Mouse (Mus musculus) midbrain, postnatal 0 days (tissue): ENCODE results near the gene Psrc1. TPM values are rescaled to one million over a fixed set of nuclear protein-coding genes. Genes with fewer than 3 reads are reported as not detected.

Source experiments
- ATAC-seq: fragments of 200-750 bp; cut with Nextera tagmentation; 2 replicates; pipeline ENCODE4 v1.8.0; 2017; ENCODE audit warnings: moderate number of reproducible peaks, mild to moderate bottlenecking, moderate TSS enrichment, moderate library complexity; ENCODE audit not compliant: low FRiP score
- DNase-seq: peaks from one replicate; pipeline ENCODE4 v3.0.0-alpha.2; 2015; ENCODE audit warnings: low spot score
- H3K27ac ChIP-seq: fragments of 300-500 bp; sonication (generic); 2 replicates; pipeline ENCODE4 v1.5.1; 2014; ENCODE audit warnings: low read depth, mild to moderate bottlenecking, low read length, mixed read lengths
- H3K27me3 ChIP-seq: fragments of 300-500 bp; sonication (generic); 2 replicates; pipeline ENCODE4 v1.6.1; 2014; ENCODE audit warnings: low read length, control low read depth, mixed read lengths; ENCODE audit not compliant: insufficient read depth
- H3K36me3 ChIP-seq: fragments of 300-500 bp; sonication (generic); 2 replicates; pipeline ENCODE4 v1.6.1; 2014; ENCODE audit warnings: low read length, control low read depth, mixed read lengths; ENCODE audit not compliant: insufficient read depth
- H3K4me1 ChIP-seq: fragments of 300-500 bp; sonication (generic); 2 replicates; pipeline ENCODE4 v1.6.1; 2014; ENCODE audit warnings: mild to moderate bottlenecking, control low read depth, antibody characterized with exemption, low read length, mixed read lengths; ENCODE audit not compliant: insufficient read depth
- H3K4me2 ChIP-seq: fragments of 300-500 bp; sonication (generic); 2 replicates; pipeline ENCODE4 v1.6.1; 2014; ENCODE audit warnings: low read depth, mild to moderate bottlenecking, low read length, mixed read lengths; ENCODE audit not compliant: poor library complexity, severe bottlenecking
- H3K4me3 ChIP-seq: fragments of 300-500 bp; sonication (generic); 2 replicates; pipeline ENCODE4 v1.5.1; 2014; ENCODE audit warnings: low read depth, mild to moderate bottlenecking, low read length, moderate library complexity
- H3K9ac ChIP-seq: fragments of 300-500 bp; sonication (generic); replicated peaks from 2 replicates; pipeline ENCODE4 v1.6.1; 2014; ENCODE audit warnings: mild to moderate bottlenecking, low read length, moderate library complexity, mixed read lengths; ENCODE audit not compliant: poor library complexity, severe bottlenecking
- H3K9me3 ChIP-seq: fragments of 300-500 bp; sonication (generic); 2 replicates; pipeline ENCODE4 v1.6.1; 2016; ENCODE audit warnings: low read length, control low read depth
- CTCF ChIP-seq: IDR thresholded peaks from 2 replicates; pipeline ENCODE4 v1.5.1; 2016; ENCODE audit warnings: antibody characterized with exemption, mild to moderate bottlenecking
- WGBS: fragments of 180-500 bp; shearing (Covaris S2); extraction: QIAGEN DNeasy Blood & Tissue Kit; methylation state at CpG from one replicate; pipeline ENCODE4 v1.1.7; 2014; 5-methylcytosine and 5-hydroxymethylcytosine counted together
- polyA plus RNA-seq: library from polyadenylated mRNA; unstranded; fragments of >200 nt; fragmentation: Nextera tagmentation; extraction: Ambion mirVana; gene quantifications from 2 replicates; pipeline ENCODE4 v1.2.1, GENCODE M21; 2015
- total RNA-seq: library from RNA; depleted of rRNA; stranded (reverse); fragments of >200 nt; gene quantifications from 2 replicates; pipeline ENCODE4 v1.2.3, GENCODE M21; 2014

Psrc1 gene
- total and polyA plus RNA-seq, 2 experiments from 2014 or later = 3.2 to 5.6 TPM

- 51% methylated on average over 13 of the region's 15 CpGs for WGBS
- Histone ChIP-seq H3K4me2 (no peak overlapping the region), H3K27ac (no peak overlapping the region), H3K9me3 (no peaks in the 10 kb centered on the region), H3K4me1 (no peaks in the 10 kb centered on the region), H3K9ac (no peak overlapping the region), H3K4me3 (no peak overlapping the region), H3K36me3 (peaks cover 35% of the 10 kb centered on the region), H3K27me3 (no peaks in the 10 kb centered on the region)
- DNase-seq (no peak), ATAC-seq (no peak)
- no peak for TF ChIP-seq CTCF
Measured at GRCm38 (mm10) chr3:108392793-108393192, 9.2 kb downstream of the Psrc1 start.

GRCm38 (mm10) chr3:108398281-108398680 lies 14.6 kb downstream of the Psrc1 start:
- WGBS = 94% methylated on average over 9 of the region's 9 CpGs
- no peak overlapping the region for H3K9ac ChIP-seq
- no peak overlapping the region for H3K27ac ChIP-seq
- no peaks in the 10 kb centered on the region for H3K4me1 ChIP-seq
- H3K27me3 ChIP-seq = no peaks in the 10 kb centered on the region
- H3K4me3 ChIP-seq = no peak overlapping the region
- TF ChIP-seq CTCF = no peak
- DNase-seq (no peak), ATAC-seq (no peak)
- peaks cover 66% of the 10 kb centered on the region for H3K36me3 ChIP-seq
- H3K9me3 ChIP-seq = no peaks in the 10 kb centered on the region
- no peak overlapping the region for H3K4me2 ChIP-seq

- TF ChIP-seq CTCF = no peak
- no peaks in the 10 kb centered on the region for H3K9me3 ChIP-seq
- no peak overlapping the region for H3K9ac ChIP-seq
- H3K36me3 ChIP-seq = peaks cover 77% of the 10 kb centered on the region
- H3K27me3 ChIP-seq = no peaks in the 10 kb centered on the region
- H3K4me2 ChIP-seq = no peak overlapping the region
- ATAC-seq (no peak), DNase-seq (no peak)
- no peaks in the 10 kb centered on the region for H3K4me1 ChIP-seq
- H3K27ac ChIP-seq = no peak overlapping the region
- H3K4me3 ChIP-seq = no peak overlapping the region
- WGBS = 89% methylated on average over 5 of the region's 5 CpGs
Measured at GRCm38 (mm10) chr3:108400442-108400841, 16.8 kb downstream of the Psrc1 start.

DNA sequence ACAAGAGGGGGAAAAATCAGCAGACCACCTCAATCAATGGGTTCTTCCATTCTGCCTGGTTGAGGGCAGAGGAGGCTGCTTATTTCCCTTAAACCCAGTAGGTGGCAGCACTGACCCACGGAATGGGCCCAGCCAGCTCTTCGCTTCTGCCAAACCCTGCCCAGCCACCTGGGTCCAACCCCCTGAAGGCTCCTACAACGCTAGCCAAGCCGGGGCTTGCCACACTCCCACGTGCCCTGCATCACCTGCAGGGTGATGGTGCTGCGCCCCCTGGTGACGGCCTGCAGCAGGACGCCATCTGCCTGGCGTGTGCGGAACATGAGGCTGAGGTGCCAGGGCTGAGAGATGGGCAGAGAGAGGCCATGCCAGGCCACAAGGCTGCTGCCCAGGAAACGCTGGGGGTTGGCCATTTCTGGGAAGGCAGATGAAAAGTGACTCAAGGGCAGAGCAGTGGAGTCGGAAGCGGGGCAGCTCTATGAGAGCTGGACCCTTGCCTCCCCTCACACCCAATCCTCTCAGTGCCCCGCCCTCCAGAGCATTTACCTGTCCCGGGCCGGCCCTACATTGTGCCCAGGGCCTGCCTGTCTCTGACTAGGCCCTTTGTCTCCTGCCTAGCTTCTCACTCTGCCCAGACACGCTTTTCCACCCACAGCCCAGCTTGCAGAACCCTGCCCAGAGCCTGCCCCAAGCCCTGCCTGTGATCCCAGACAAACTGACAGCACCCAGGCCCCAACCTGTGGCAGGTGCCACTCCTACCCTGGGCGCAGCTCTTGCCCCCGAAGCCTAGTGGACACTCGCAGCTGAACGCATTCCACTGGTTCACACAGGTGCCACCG lies 18.3 kb downstream of the Psrc1 start:
- H3K4me2 ChIP-seq = no peak overlapping the region
- TF ChIP-seq CTCF = peak; percentile 95
- peaks cover 74% of the 10 kb centered on the region for H3K36me3 ChIP-seq
- H3K4me1 ChIP-seq = peaks cover 5% of the 10 kb centered on the region; the same call in 1 of the 2 replicates
- no peaks in the 10 kb centered on the region for H3K27me3 ChIP-seq
- no peak overlapping the region for H3K4me3 ChIP-seq
- no peaks in the 10 kb centered on the region for H3K9me3 ChIP-seq
- no peak overlapping the region for H3K9ac ChIP-seq
- peak; percentile 95 for DNase-seq
- WGBS = 38% methylated on average over 22 of the region's 22 CpGs
- H3K27ac ChIP-seq = peak overlapping the region; percentile 0; the same call in 1 of the 2 replicates
- ATAC-seq = peak; percentile 87

DNA sequence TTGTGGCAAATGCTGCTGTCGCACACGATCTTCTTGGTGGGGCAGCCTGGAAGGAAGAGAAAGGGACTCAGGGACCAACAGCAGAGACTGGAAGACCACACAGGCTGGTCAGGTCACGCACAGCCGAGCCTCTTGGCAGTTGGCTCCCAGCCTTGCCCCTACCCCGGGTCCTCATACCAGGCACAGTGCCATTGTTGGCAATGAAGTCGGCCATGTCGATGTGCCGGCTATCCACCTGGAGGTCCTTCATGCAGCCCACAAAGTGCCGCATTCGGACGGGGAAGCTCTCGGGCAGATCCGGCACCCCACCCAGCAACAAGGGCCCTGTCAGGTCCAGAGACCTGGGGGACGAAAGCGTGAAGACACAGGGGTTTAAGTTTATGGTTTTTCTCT lies 18.9 kb downstream of the Psrc1 start:
- 58% methylated on average over 15 of the region's 15 CpGs for WGBS
- Histone ChIP-seq H3K9me3 (no peaks in the 10 kb centered on the region), H3K4me3 (no peak overlapping the region), H3K9ac (no peak overlapping the region), H3K27ac (peak overlapping the region; percentile 0; the same call in 1 of the 2 replicates), H3K4me1 (peaks cover 5% of the 10 kb centered on the region; the same call in 1 of the 2 replicates), H3K4me2 (no peak overlapping the region), H3K27me3 (no peaks in the 10 kb centered on the region), H3K36me3 (peaks cover 68% of the 10 kb centered on the region)
- ATAC-seq (no peak), DNase-seq (peak; percentile 66)
- TF ChIP-seq CTCF = no peak

DNA sequence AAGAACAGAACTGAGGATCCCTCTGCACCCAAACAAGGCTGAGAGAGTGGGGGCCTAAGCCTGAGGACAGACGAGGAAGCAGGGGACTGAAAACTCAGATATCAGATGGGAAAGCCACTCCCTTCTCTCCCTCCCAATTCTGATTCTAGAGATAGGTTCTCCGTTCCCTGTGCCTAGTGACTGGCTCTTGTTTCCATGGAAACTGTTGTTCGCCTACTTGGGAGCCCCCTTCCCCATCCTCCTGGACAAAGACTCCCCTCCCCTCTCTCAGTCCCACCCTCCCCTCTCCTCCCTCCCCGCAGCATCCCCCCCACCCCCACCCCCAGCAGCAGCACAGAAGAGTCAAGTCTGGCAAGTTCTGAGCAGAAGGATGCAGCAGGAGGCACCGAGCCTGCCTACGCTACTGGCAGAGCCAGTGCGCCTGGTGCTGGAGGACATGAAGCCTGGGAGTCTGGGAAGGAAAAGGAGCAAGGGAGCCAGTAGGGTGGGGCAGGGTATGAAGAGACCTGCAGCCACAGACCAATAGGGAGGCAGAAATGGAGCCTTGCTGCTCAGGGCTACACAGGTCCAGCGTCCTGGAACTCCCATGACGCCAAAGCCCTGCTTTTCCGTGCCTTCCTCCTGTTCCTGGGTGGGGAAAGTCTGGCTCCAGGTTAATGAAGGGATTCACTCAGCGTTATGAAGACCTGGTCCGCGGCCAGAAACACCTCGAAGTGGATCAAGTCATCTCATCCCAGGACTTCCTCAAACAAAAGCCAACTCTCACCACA lies 22.1 kb downstream of the Psrc1 start:
- WGBS = 17% methylated on average over 14 of the region's 14 CpGs
- H3K36me3 ChIP-seq = peaks cover 37% of the 10 kb centered on the region

More for the DNA sequence above, 22.1 kb downstream of the Psrc1 start:
- TF ChIP-seq CTCF = no peak
- Histone ChIP-seq H3K4me2 (no peak overlapping the region), H3K27ac (peak overlapping the region; percentile 6; the same call in 1 of the 2 replicates), H3K27me3 (no peaks in the 10 kb centered on the region), H3K9ac (no peak overlapping the region), H3K9me3 (no peaks in the 10 kb centered on the region), H3K4me3 (no peak overlapping the region), H3K4me1 (peaks cover 16% of the 10 kb centered on the region)
- ATAC-seq = no peak
- DNase-seq = peak; percentile 58
